Mouse (Mus musculus) skeletal muscle tissue, postnatal 0 days (tissue): Measurements from ENCODE around the gene Acbd5. TPM values are rescaled to one million over a fixed set of nuclear protein-coding genes. Genes with fewer than 3 reads are reported as not detected.

ENCODE experiments used
- polyA plus RNA-seq: library from polyadenylated mRNA; unstranded; fragments of >200 nt; fragmentation: Nextera tagmentation; extraction: Ambion mirVana; gene quantifications from 2 replicates; pipeline ENCODE4 v1.2.1, GENCODE M21; 2015

Acbd5 gene
- polyA plus RNA-seq, result 21.6 and 23.6 TPM in 2 replicates

DNA sequence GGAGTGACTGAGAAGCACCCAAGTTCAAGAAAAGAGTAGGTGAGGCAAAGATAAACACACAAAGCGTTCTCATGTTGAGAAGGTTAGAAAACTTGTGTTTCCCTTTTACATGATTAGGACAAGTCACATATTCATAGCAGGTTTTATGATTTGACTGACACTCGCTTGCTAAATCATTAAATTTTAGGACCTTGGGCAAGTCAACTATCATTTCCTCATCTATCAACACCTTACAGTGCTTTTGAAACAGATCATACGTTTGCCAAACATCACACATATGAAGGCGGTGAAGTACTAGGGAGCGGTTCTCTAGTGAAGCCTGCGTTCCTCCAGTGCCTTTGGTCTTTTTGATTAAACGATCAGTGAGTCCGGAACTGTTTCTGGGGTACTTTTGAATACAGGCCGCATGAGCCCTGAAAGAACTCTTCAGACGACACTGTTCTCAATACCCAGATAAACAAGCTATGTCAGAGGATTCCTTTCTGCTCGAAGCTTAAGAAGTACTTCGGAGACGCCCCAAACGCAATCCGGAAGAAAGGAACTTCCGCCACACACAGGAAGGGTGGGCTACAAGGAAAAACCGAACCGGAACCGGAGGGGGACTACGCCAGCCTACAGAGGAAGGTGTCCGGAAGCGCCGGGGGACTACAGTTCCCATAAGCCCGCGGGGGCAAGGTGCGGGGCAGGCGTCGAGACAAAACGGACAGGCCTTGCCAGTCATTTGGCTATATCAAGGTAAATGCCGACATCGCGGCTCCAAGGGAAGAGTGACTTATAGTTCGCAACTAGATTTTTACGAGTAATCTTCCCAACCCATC, at the start of gene Acbd5:
Gene Acbd5 (plus strand): TSS at position 616 of the 818 bp plus-strand sequence.

DNA sequence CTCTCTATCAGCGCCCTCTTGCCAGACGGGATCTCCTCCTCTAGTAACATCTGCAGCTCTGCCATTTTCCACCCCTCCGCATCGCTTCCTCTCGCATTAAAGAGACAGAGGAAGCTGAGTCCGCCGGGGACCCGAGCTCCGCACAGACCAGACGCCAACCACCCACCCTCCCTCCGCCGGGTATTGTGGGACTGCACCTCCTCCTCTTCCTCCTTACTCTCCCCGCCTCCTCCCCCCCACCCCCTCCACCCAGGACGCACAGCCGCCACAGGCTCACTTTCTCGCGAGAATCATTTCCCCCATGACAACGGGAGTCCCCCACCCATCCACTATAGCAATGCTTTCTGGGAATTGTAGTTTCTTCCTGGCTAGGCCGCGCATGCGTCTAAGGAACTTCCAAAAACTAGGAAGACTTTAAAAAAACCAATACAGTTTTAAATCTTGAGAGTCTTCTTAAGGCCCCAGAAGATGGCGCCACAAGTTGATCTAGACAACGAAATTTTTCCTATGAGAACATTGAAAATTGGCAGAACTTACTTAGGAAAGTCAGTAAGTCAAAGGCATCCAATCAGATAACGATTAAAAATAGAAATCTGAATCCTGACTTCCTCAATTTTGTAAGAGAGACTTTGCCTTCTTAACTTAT, 27.8 kb upstream of the Acbd5 start, which contains the start of gene Abi1:
Gene Abi1 (minus strand): TSS at position 241 of the 646 bp plus-strand sequence.

DNA sequence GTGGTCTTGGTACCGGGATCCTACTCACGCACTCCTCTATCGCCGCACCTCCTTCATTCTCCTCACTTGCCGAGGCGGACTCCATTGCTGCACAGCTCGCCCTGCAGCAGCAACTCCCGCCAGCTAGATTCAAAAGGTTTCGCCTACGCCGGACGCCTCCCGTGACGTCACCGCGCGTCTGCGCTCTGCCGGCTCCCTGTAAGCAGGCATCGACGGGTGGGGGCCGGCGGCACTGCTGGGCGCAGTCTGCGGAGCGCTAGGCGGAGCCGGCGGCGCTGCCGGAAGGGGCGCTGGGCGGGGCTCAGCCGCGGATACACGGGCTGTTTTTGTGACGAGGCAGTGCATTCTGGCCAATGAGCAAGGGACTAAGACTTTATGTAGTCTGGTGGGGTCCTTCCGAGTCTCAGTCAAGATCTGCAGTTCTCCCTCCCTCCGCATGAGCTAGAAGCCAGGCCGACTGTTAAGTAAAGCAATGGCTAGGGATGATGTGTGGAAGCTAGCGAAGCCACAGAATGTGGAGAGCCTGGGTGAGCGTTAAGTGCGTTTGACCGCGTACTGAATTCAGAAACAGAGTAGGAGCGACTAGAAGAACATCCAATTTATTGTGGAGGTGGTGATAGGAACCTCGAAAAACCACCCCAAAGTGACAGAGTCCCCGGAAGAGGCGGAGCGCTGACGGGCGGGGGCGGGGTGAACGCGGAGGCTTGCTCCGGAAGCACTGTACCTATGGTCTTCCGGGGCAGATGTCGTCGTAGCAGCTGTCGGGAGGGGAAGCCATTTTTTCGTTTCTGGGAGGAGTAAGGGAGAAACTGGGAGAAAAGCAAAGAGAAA, 88.0 kb downstream of the Acbd5 start, which contains the start of the genes Mastl and Yme1l1:
Gene Mastl (minus strand): TSS at position 248 of the 831 bp plus-strand sequence.
Gene Yme1l1 (plus strand): TSS at position 593 of the 831 bp plus-strand sequence.

Other genes with a start within 250 kb of the Acbd5 start
- gene Pdss1, start 172.6 kb upstream of the Acbd5 start, polyA plus RNA-seq, result 20.3 and 20.4 TPM in 2 replicates
- 20.9 and 23.3 TPM in 2 replicates for gene Abi1, start 27.9 kb upstream of the Acbd5 start, polyA plus RNA-seq
- 1.9 and 2.8 TPM in 2 replicates for gene Mastl, start 87.9 kb downstream of the Acbd5 start, polyA plus RNA-seq
- 41.1 and 41.3 TPM in 2 replicates for gene Yme1l1, start 88.2 kb downstream of the Acbd5 start, polyA plus RNA-seq
- gene 4931423N10Rik, start 139.3 kb downstream of the Acbd5 start, polyA plus RNA-seq, result 0.09 TPM in 1 of 2 replicates, not detected in the other